Mouse (Mus musculus): ENCODE measurements around the gene Grin2a.
A peak's percentile ranks its signal among the peaks of the same experiment; 100 is the strongest.

Gene Grin2a

DNA sequence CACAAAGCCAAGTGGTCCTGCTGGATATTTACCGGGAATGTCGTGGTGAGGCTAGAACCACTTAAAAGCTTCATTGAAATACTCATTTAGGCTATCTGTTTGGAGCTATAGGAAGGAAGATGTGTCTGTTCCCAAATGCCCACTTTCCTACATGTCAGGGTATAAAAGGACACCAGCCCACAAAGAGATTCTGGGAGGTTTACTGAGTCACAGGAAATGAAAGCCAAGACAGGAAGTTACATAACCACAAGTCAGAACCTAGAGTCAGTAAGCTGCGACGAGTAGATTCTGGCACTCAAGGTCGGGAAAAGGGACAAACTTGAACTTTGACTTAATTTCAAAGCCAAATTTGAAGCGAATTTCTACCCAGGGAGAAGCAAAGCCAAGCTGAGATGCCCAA, 30.9 kb downstream of the Grin2a start:
- no peak for DNase-seq

DNA sequence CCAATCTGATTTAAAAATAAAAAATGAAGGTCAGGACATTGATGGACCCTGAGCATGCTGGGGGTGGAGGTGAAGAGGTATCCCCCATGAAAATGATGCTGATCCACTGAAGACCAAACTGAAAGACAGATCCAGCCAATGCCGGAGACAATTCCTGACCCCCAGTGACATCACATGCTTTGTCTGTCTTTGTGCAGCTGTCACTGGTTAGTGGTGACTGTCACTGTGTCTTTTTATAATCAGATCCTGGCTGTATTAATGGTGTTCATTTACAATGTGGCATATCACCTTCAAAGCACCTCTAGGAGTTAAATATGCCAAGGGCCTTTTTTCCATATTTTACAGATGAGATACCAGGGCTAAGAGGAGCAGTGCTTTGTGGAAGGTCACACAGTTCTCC, 32.9 kb downstream of the Grin2a start:
- DNase-seq: no peak

DNA sequence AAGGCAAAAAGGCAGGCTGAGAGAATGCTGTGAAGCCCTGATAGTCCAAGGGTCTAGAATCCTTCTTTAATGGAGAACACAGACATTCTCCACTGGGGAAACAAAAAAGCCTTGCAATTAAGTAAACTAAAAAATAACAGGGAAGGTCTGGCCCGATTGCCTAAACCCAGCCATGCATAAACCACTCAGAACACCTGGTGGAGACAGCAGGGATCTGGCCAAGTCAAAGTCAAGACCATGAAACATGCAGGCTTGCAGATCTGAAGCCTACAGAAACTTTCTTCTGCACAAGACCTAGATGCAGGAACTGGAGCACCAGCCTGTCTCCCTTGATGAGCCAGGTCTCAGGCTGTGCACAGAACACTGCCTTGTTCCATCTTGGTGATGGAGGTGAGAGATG, 36.0 kb downstream of the Grin2a start:
- DNase-seq: no peak

DNA sequence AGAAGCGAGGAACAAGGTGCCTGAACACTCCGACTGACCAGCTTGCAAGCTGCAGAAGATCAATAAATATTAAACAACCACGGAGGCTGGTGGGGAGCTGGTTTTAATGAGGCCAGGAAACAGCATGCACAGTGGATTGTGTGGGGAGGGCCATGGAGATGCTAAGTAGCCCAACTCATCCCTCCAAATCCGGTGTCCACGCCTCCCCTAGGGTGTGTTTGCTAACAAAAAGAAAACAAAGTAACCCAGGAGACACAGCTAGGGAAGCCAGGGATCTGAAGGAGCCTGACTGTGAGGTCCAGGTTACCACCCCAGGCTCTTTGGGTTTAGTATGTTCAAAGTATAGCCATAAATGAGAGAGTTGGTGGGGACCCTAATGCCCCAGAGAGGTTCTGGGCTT, 41.1 kb downstream of the Grin2a start:
- DNase-seq: no peak

DNA sequence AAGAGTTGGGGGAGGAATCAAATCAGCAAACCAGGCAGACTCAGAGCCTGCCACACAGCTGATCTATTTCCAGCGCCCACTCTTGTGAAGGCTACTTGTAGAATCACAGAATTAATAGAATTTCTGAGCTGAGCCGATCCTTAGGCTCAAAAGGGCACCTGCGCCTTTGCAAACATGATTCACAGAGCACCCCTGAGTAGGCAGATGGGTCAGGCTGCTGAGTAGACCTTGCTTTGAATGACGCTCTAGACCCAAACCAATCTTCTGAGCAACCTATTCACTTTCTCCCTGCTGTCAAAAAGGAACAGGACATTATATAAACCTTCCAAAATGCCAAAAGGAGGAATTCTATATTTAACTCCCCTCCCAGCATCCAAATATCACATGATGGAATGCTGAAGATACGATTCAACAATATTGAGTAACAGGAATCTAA, 41.9 kb downstream of the Grin2a start:
- no peak for DNase-seq

DNA sequence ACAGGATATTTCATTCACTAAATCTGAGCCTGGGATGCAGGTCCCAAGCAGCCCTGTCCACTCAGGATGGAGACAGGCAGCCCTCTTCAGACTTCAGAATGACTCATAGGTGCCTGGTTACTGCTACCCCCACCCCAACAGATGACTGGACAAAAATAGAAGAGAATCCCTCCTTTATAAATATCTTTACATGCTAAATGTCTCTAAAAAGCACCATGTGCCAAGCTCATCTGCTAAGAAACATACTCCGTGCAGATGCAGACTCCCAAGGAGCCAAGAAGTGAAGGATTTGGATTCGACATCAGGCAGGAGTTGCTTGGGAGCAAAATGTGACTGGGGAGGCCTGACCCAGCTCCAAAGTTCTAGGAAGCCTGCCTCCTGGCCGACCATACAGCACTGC, 46.1 kb downstream of the Grin2a start:
- DNase-seq: no peak

DNA sequence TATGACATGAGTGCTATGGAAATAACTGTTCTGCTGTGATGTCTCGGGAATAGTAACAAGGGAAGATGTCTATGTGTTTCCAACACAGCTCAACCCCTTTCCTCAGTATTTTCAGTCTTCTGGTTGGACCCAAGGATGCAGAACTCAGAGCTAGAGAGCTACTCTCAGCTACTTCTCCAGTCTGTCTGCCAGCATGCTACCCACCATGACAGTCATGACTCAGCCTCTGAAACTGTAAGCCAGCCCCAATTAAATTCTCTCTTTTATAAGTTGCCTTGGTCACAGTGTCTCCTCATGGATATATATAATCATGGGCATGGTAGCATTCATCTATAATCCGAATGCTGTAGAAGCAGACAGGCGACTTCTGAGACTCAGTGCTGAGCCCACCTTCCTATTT, 47.9 kb downstream of the Grin2a start:
- no peak for DNase-seq

DNA sequence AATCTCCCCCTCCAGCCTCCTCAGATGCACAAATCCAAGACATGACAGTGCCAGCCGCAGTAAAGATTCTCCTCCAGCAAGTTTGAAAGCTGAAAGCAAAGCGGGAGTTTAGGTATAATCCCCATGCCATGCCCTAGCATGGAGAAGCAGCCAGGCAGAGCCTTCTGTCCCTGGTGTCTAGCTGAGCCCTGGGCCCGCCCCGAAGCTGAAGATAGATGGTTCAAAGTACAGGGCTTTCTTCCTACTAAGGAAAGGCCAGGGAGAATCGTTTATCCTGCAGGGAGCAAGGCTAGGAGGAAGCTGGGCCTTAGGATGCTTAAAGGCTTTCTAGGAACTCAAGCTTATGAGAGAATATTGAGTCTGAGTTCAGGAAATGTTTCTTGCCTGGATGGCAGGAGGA, 50.5 kb downstream of the Grin2a start:
- peak; percentile 34 for DNase-seq

DNA sequence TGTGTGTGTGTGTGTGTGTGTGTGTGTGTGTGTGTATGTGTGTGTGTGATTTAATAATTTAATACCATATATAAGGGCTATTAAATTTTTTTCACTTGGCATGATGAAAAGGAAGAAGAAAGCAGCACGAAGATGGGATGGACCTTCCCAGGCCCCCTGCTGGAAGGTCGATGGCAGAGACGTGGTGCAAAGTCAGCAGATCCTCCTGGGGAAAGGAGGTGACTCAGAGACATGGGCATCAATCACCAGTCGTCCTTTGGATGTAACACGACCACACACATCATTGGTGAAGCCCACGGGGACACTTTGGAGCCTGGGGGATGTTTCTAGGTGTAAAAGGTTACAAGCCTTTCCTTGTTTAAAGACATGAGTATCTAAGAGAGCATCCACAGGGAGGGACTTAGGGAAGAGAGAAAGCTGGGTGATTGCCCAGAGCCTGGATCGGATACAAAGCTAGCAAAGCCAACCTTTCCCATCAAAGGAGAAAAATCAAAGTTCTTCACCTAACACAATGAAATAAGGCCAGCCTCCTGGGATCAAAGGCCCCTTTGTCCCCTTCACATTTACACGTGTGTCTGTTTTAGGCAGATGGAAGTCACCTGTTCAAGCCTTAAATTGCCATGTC, 53.9 kb downstream of the Grin2a start:
- DNase-seq: peak; percentile 6

DNA sequence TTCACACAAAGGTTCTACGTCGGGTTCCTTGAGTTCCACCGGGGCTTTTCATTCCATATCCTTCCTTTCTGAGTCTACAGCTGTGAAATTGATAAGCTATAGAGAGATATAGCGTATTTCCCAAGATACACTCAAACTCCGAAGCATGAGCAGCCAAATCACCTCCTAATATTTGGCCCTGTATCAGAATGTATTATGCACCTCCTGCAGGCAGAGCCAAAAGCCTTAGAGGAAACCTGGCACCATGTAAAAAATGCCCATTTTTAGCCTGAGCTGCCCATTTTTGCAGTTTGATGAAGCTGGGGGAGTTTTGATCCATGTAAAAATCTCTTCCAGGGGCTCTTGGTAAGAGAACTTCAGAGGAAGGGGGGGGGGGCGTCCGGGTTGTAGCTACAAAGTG, 54.6 kb downstream of the Grin2a start:
- no peak for DNase-seq

DNA sequence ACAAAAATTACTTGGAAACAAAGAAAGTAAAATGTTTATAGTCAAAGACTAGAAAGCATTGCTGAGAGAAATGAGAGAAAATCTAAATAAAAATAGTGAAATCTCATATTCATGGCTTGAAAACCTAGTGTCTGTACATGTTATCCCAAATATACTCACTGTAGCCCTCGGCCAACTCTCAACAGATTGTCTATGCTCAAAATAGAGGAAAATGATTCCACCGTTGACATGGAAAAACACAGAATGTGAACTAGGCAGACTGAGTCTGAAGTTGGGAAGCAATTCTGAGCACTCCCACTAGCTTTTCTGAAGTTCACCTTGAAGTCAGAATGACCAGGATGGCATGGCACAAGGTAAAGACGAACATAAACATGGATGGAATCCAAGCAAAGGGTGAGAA, 84.7 kb downstream of the Grin2a start:
- DNase-seq: no peak

DNA sequence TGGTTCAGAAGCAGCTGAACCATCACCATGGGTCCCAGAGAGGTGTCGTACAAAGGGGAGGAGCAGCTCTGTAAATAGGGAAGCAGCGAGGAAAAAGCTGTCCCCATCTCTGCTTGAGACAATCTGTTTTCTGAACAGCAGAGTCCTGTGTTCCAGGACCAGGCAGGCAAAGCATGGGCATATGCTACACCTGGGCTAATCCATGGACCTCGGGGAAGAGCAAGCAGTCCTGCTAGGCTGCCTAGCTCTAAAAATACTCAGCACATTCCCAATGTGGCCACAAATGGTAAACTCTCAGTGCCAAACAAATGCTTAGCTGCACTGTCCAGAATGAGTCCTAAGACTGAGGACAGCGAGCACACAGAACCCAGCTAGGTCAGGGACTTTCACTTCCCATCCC, 86.1 kb downstream of the Grin2a start:
- no peak for DNase-seq

DNA sequence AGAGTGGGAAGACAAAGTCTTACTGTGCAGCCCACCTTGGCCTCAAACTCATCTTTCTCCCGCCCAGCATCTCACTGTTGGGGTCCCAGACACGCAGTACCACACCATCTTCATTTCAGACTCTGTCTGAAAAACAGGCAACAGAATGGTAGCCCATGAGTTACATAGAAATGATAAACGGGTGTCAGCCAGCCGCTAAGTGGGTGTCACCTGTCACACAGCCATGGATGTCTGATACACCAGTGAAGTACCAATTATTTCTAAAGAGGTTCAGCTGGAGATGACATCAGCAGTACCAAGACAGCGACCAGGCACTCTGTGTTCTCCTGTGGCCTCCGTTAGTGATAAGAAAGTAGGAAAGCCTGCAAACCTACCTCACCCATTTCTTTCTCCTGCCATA, 90.9 kb downstream of the Grin2a start:
- no peak for DNase-seq

DNA sequence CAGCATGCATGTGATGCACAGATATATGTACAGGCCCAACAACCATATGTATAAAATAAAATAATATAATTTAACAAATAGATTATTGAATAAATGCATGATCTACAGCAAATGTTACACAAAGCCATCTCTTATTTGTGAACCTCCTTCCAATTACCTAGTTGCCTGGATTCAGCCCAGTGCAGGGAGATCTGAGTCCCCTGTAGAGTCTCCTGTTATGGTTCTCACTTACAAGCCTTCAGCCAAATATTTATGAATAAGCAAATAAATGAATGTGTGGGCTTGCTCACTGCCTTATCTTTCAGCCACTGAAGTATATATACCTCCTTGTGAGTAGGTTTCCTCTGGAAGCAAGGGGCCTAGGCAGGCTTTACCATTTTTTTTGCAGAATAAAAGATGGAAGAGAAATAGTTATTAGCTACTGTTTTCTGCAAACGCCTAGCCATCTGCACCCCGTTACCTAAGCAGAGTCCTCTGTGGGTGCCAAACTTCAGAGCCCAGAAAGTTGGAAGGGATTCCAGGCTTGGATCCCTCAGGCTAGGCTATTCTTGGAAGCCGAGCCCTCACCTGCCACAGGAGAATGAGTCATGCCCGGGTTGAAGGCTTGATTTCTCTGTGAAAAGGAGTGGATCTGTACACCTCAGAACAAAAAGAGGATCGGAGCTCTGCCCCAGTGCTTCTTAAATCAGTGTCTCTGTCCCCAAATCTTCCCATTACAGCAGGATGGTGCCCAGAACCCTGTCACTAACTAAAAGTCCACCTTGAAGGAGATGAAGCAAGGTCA, 92.5 kb downstream of the Grin2a start:
- DNase-seq: no peak

DNA sequence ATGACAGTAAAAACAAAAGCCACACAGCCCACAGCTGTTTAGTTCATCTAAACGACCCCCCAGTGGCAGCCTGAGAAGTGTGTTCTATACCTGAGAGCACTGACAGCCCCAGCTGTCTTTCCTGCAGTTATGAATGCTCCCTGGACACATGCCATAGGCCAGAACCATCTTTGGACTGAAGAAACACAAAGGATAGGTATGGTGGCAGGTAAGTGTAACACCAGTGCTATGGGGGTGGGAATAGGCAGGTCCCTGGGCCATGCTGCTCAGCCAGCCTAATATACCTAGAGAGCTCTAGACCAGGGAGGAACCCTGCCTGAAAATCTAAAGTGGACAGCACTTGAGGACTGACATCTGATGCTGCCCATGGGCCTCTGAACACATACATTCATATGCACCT, 93.9 kb downstream of the Grin2a start:
- no peak for DNase-seq

DNA sequence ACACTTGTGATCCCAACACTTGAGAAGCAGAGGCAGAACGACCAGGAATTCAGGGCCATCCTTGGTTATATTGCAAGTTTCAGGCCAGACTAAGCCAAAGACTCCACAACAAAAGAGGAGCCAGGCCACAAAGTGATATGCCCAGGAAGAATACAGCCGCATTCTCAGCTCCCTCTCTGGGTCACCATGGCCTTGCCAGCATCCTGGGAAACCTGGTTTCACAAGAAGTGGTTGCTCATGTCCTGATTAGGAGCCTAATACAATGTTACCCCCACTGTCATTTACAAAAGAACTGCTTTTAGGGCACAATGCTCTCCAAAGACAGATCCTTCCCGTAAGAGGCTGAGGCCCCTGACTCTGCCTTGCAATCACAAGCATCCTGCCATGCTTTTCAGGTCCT, 94.4 kb downstream of the Grin2a start:
- DNase-seq: no peak

DNA sequence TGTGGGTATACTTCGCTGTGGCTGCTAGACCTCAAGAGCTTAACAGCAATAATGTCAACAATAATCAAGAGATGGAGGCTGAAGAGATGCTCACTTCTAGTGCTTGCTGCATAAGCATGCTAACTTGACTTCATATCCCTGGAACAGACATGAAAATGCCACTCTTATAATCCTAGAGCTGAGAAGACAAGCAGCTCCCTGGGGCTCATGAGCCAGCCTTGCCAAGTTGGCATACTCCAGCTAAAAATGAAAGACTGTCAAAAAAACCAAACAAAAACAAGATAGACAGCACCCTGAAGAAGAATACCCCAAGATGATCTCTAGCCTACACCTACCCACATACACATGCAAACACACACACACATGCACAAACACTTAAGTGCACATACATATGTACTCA, 95.2 kb downstream of the Grin2a start:
- no peak for DNase-seq

DNA sequence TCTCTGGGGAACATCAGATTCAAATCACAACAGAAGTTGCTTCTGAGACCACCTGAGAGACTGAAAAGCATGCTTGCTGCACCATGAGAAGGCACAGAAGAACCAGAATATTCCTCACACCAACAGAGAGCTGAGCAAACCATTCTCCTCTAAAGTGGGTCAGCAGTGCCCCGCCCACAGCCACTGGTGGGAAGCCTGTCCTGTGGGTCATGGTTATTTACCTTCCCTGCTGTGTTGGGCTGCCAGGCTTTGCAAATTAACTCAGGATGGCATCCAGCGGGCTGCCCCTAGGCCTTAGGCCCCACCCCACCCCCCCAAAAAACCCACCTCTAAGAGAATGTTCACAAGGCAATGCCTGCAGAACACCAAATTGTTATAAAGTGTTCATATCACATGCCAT, 96.2 kb downstream of the Grin2a start:
- DNase-seq: no peak

DNA sequence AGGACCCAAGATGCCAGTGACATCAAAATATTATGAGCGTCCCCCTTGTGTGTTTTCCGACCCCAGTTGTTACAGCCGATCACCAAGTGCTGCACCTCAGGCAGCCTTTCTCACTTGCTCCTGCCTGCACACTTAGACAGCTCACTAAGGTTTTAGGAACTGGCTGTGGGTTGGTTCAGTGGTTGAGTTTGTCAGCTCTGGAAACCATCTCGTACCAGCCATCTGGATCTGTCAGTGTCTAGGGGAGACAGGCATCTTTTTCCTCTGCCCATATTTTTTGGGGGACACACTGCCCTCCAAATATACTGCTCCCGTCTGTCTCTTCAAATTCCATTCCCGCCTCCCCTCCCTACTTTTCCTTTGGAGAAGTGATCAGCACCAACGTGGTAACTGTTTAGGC, 99.8 kb downstream of the Grin2a start:
- DNase-seq: no peak

DNA sequence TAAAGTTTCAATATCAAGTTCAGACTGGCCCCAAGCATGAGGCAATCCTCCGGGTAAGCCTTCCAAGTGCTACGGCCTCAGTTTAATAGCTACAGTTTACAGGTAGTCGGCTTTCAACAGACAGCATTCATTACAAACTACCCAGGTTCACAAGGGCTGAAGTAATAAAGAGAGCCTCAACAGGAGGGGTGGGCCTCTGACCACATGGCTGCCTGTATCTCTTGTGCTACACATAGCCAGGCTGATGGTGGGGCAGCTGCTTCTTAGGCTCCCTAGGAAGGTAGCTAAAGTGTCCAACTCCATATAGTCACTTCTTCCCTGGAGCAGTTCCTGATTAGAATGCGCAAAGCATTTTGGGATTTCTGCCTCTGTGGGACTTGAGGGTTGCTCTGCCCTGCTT, 109.2 kb downstream of the Grin2a start:
- DNase-seq: no peak

DNA sequence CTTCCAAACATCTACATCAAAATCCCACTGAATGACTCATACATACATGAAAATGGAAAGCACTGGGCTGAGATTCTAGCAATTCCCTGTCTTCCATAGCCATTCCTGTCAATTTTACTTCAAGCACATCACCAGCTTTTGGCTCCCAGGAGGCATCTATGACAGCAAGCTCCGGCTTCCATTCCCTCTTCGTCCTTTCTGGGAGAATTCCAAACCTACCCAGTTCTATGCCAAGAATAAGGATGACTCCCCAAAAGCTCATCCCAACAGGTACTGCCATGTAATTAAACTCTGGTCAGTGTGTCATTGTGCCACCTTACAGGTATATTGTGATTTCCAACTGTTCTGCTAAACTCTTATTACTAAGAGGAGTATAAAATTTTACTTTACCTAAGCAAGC, 111.2 kb downstream of the Grin2a start:
- no peak for DNase-seq

DNA sequence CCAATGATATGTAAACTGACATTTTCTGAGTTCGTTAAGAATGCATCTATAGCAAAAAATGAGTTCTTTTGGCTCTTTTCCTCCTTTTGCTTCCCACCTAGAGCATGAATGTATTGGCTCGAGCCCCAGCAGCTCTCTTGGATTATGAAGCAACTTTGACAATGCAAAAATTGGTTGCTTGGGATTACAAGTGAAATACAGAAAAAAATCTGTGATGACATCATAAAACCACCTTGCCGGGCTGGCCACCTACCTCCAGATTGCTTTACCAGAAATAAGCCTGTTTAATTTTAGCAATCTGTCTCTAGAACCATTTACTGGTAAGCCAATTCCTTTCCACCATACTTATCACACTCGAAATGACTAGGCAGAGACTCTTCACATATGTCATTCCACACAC, 112.9 kb downstream of the Grin2a start:
- no peak for DNase-seq

DNA sequence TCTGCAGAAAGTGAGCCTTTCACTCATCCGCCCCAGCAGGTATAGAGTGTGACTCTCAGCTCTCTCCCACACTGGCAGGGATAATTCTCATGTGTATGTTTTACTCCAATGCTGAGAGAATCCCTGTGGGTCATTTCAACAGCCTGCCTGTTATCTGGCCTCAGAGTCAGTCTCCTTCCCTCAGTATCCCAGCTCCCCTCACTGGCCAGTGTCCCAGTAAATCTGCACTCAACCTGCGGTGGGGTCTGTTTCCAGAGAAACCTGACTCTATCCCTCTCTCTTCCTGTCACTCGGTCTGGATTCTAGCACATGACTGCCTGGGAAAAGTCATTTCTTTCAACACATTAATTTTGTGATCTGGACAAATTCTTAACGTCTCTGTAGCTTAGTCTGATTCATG, 122.4 kb downstream of the Grin2a start:
- no peak for DNase-seq

DNA sequence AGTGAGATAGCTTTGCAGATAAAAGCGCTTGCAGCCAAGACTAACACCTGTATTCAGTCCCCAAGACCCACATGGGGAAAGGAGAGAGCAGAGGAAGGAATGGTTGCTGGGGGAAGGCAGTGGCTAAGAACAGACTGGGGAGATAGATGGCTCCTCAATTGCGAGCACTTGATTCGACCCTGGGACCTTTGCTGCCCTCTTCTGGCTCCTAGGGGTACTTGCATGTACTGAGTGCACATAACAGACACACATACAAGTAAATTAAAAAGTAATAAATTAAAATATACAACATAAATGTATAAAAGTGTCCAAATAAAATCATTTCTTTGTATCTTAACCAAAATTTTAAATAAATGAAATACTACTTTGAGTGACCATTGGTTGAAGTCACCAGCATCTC, 129.7 kb downstream of the Grin2a start:
- DNase-seq: no peak

DNA sequence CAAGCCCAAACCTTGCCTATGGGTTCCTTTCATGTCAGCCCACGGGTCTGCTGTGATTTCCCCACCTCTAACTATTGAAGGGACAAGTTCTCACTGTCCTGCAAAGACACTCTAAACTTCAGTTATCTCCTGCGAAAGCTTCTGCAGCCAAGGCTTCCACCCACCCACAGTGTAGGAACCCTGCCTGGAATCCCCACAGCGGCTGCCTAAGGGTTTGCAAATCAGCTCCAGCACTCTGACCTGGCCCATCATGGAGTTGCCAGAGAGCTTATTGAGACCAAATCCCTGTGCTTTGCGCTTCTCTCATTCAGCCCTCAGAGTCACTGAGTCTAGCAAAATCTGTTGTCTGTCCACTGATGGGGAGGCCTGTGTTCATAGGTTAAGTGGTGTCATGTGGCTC, 130.3 kb downstream of the Grin2a start:
- DNase-seq: no peak

All from kidney, postnatal 10 days (tissue).